Mouse (Mus musculus): ENCODE measurements around the gene Emc9. TPM values are rescaled to one million over a fixed set of nuclear protein-coding genes. Genes with fewer than 3 reads are reported as not detected.

The Emc9 gene
- polyA plus RNA-seq, 1 experiment from 2014 or later: 15.7 TPM

DNA sequence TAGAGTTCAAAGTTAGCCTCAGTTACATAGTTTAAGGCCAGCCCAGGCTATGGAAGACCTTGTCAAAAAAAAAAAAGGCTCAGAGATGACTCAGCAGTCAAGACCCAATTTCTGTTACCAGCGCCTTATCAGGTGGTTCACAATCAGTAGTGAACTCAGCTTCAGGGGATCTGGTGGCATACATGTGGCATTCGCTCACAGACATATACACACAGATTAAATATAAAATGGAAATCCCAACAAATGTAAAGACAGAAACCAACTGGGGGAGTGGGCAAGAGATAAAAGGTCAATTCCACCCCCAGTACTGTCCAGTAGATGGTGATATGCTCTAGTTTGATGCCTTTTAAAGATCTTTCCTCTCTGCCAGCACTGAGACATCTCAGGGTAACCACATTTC, 1.0 kb upstream of the Emc9 start:
- no peak overlapping the region for H3K9ac ChIP-seq
- H3K9me3 ChIP-seq: no peaks in the 10 kb centered on the region
- peaks cover 26% of the 10 kb centered on the region for H3K4me1 ChIP-seq (replicated peaks)
- WGBS: 95% methylated on average over 2 of the region's 2 CpGs
- no peak overlapping the region for H3K4me3 ChIP-seq
- H3K27me3 ChIP-seq: 0 out of 2 replicates have a peak, but pooled peaks cover 8% of the 10 kb centered on the region
- no peak overlapping the region for H3K27ac ChIP-seq
- peaks cover 26% of the 10 kb centered on the region for H3K36me3 ChIP-seq
- no peak overlapping the region for H3K4me2 ChIP-seq
- ATAC-seq (ENCODE audit: low FRiP score): no peak

DNA sequence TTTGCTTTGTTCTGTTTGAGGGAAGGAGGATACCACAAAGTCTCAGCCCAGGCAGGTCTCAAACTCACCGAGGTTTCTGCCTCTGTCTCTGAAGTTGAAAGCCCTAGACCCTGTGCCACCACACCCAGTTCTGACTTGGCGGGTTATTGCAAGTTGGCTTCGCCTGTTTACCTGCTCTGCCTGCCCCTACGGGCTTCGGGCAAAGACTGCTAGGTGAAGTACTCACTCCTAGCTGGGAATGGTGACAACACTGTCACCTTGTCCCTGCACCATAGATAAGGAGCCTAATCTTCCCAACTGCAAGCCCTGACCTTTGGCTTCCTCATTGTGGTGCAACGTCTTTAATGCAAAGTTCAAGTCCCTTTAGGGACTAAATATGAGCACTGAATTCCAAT, 461 bp upstream of the Emc9 start:
- 70% methylated on average over 6 of the region's 6 CpGs for WGBS
- Histone ChIP-seq H3K4me1 (replicated peaks) (peaks cover 26% of the 10 kb centered on the region), H3K4me3 (peak overlapping the region; percentile 47; the same call in 1 of the 2 replicates), H3K36me3 (peaks cover 32% of the 10 kb centered on the region), H3K9me3 (no peaks in the 10 kb centered on the region), H3K27me3 (0 out of 2 replicates have a peak, but pooled peaks cover 8% of the 10 kb centered on the region), H3K9ac (no peak overlapping the region), H3K27ac (no peak overlapping the region), H3K4me2 (peak overlapping the region; percentile 71; the same call in 1 of the 2 replicates)
- ATAC-seq (ENCODE audit: low FRiP score): no peak

DNA sequence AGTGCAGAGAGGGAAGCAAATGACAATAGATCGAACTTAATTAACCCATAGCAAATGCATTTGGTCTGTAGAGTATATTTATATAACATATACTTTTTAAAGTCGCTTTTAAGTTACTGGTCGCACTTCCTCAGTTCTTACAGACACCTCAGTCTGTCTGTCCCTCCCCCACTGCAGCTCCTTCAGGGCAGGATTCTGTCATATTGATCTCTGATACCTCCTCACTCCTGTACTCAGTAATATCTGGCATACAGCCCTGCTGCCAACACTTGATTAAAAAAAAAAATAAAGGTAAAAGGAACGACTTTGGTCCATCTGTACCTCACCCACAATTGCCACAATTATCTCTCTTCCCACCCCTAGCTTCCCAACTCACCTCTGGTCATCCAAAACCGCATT, 800 bp downstream of the Emc9 start:
- H3K4me1 ChIP-seq (replicated peaks): peaks cover 21% of the 10 kb centered on the region
- peak overlapping the region; percentile 77 for H3K9ac ChIP-seq
- no peaks in the 10 kb centered on the region for H3K9me3 ChIP-seq
- WGBS: 39% methylated on average over 5 of the region's 5 CpGs
- 0 out of 2 replicates have a peak, but pooled peaks cover 8% of the 10 kb centered on the region for H3K27me3 ChIP-seq
- no peak overlapping the region for H3K27ac ChIP-seq
- peak overlapping the region; percentile 71 for H3K4me2 ChIP-seq
- H3K36me3 ChIP-seq: peaks cover 39% of the 10 kb centered on the region
- H3K4me3 ChIP-seq: peak overlapping the region; percentile 47
- ATAC-seq (ENCODE audit: low FRiP score): no peak

DNA sequence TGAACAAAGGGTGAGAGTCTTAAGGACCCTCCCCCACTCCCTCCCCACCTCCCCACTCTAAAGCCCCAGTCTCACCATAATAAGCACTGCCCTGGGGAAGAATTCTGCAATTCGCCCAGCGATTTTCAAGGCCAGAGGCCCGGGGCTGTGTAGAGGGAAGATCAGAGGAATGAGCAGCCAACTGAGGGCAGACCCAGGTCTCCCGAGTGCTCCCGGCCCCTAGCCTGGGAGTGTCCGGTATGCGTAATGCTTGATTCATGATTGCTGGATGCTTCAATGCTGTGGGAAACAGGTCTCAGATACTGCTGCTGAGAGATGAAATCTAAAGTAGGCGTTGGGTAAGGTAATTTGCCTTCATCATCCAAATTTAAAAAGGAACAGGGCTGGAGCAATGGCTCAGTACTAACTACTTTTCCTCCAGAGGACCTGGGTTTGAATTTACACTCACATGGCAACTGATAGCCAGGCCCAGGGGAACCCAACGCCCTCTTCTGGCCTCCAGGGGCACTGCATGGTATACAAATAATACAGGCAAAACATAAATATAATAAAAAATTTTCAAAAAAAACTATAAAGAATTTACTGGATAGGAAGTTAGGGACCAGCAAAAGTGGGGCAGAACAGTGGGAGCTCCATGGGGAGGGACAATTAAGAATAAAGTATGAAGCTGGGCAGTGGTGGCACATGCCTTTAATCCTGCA, 3.0 kb downstream of the Emc9 start:
- Histone ChIP-seq H3K36me3 (peaks cover 28% of the 10 kb centered on the region), H3K27ac (no peak overlapping the region), H3K9me3 (no peaks in the 10 kb centered on the region), H3K27me3 (0 out of 2 replicates have a peak, but pooled peaks cover 8% of the 10 kb centered on the region), H3K4me2 (no peak overlapping the region), H3K4me1 (replicated peaks) (peaks cover 35% of the 10 kb centered on the region), H3K9ac (no peak overlapping the region), H3K4me3 (no peak overlapping the region)
- WGBS: 74% methylated on average over 9 of the region's 9 CpGs
- ATAC-seq (ENCODE audit: low FRiP score): no peak

DNA sequence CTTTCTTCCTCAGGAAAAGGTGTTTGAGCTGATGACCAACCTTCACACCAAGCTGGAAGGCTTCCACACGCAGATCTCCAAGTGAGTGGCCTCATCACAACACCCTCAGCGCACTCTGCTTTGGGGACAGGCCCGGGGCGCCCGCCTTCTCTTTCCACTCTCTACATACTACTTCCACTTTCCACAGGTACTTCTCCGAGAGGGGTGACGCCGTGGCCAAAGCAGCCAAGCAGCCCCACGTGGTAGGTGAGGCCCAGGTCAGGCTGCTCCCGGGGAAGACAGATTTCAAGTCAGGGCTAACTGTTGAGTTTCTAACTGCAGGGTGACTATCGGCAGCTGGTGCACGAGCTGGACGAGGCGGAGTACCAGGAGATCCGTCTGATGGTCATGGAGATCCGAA, 4.4 kb downstream of the Emc9 start:
- 0 out of 2 replicates have a peak, but pooled peaks cover 6% of the 10 kb centered on the region for H3K27me3 ChIP-seq
- H3K9ac ChIP-seq: no peak overlapping the region
- H3K4me3 ChIP-seq: no peak overlapping the region
- H3K36me3 ChIP-seq: peaks cover 23% of the 10 kb centered on the region
- no peak for ATAC-seq (ENCODE audit: low FRiP score)
- H3K27ac ChIP-seq: no peak overlapping the region
- H3K9me3 ChIP-seq: no peaks in the 10 kb centered on the region
- peaks cover 35% of the 10 kb centered on the region for H3K4me1 ChIP-seq (replicated peaks)
- H3K4me2 ChIP-seq: no peak overlapping the region
- 97% methylated on average over 16 of the region's 16 CpGs for WGBS

DNA sequence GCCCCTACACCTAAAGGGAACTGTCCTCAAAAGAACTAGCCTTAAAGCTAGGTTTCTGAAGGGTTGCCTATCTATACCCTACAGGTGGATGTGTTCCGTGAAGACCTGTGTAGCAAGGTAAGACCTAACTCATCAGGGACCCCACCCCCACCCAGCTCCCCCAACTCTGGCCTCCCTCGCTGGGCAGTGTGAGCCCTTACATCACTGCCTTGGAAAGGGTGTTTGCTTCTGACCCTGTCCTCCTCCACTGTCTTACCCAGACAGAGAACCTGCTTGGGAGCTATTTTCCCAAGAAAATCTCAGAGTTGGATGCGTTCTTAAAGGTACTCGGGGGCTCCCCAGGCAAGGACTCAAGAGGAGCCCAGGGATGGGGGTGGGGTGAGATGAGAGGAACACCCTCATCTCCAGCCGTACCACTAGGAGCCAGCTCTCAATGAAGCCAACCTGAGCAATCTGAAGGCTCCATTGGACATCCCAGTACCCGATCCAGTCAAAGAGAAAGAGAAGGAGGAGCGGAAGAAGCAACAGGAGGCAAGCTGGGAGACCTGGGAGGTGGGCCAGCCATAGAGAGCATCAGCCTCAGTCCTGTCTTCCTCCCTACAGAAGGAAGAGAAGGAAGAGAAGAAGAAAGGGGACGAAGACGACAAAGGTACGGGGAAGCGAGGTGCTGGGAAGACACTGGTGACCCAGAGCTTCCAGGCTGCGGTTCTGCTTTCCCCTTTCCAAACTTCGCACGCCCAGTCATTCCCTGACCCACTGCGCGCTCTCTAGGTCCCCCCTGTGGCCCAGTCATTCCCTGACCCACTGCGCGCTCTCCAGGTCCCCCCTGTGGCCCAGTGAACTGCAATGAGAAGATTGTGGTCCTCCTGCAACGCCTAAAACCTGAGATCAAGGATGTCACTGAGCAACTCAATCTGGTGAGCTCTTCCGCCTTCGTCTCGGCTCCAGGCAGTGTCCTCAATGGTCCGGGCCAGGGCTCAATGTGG, 5.3 kb downstream of the Emc9 start:
- Histone ChIP-seq H3K9me3 (no peaks in the 10 kb centered on the region), H3K4me3 (no peak overlapping the region), H3K27ac (no peak overlapping the region), H3K4me1 (replicated peaks) (peaks cover 34% of the 10 kb centered on the region), H3K36me3 (peaks cover 23% of the 10 kb centered on the region), H3K4me2 (no peak overlapping the region), H3K9ac (no peak overlapping the region), H3K27me3 (0 out of 2 replicates have a peak, but pooled peaks cover 3% of the 10 kb centered on the region)
- WGBS: 86% methylated on average over 23 of the region's 23 CpGs
- ATAC-seq (ENCODE audit: low FRiP score): no peak

DNA sequence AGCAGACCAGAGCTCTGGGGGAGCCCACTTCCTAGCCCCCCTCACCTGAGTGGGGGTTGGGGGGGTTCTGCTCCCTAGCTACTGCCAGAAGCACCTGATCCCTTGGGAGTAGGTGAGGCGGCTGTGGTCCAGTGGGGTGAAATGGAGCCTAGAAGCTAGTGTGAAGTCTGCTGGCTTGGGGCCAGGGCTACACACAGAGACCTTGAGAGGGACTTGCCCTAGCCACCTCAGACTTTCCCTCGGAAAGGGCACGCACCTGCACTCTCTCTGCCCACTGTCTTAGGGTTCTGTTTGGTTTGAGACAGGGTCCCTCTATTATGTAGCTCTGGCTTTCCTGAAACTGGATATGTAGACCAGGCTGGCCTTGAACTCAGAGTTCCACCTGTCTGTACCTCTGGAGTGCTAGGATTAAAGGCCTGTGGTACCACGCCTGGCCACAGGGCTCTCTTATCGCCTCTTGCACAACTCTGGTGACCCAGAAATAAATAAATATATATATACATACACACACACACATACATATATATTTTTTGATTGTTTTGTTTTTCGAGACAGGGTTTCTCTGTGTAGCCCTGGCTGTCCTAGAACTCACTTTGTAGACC, 6.3 kb downstream of the Emc9 start:
- peaks cover 23% of the 10 kb centered on the region for H3K36me3 ChIP-seq
- peak overlapping the region; percentile 92 for H3K4me2 ChIP-seq
- H3K4me3 ChIP-seq: peak overlapping the region; percentile 71
- peak; percentile 61 for ATAC-seq (ENCODE audit: low FRiP score)
- peak overlapping the region; percentile 92 for H3K9ac ChIP-seq
- H3K27ac ChIP-seq: peak overlapping the region; percentile 92
- H3K4me1 ChIP-seq (replicated peaks): peaks cover 29% of the 10 kb centered on the region
- 38% methylated on average over 6 of the region's 6 CpGs for WGBS
- no peaks in the 10 kb centered on the region for H3K9me3 ChIP-seq
- no peaks in the 10 kb centered on the region for H3K27me3 ChIP-seq

DNA sequence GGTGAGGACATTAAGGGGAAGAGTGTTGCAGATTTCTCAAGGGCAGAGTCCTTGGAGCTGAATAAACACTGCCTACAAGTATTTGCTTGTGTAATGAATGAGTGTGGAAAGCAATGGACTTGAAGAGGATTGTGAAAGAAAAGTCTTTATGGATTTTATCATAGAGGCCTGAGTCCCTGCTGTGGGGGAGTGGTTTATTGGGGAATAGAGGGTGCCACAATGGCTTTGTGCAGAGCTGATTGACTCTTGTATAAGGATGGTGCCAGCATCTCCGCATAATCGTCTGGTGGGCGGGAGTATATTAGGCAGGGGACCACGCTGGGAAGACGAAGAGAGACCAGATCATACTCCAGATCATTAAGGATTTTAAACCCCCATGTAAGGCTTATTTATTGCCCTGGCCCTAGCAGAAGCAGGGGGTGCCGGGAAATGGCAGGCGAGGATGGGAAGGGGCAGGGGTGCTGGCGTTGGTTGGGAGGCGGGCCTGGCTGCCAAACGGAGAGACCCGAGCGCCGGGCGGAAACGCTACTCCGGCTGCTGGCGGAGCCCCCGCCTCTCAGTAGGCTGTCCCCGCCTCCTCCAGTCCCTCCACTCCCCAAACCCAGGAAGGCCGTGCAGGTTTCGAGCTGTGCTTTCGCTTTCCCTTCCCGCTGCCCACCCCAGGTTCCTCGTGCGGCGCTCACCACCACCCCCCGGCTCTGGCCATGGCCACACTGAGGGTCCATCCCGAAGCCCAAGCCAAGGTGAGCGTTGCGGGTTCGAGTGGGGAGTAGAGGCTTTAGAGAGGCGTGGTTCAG, 7.0 kb downstream of the Emc9 start, which contains the start of gene Psme1:
TSS of gene Psme1 (plus strand) at position 253 of the 797 bp plus-strand sequence.
- H3K9me3 ChIP-seq: no peaks in the 10 kb centered on the region
- peak within 1 kb of the TSS; percentile 92 for H3K4me2 ChIP-seq
- H3K9ac ChIP-seq: peak within 1 kb of the TSS; percentile 92
- peaks cover 29% of the 10 kb centered on the region for H3K4me1 ChIP-seq (replicated peaks)
- no peaks in the 10 kb centered on the region for H3K27me3 ChIP-seq
- 0% methylated on average over 32 of the region's 32 CpGs for WGBS
- H3K36me3 ChIP-seq: peaks cover 23% of the 10 kb centered on the region
- peak; percentile 91 for ATAC-seq (ENCODE audit: low FRiP score)
- peak within 1 kb of the TSS; percentile 92 for H3K27ac ChIP-seq
- peak within 1 kb of the TSS; percentile 71 for H3K4me3 ChIP-seq

DNA sequence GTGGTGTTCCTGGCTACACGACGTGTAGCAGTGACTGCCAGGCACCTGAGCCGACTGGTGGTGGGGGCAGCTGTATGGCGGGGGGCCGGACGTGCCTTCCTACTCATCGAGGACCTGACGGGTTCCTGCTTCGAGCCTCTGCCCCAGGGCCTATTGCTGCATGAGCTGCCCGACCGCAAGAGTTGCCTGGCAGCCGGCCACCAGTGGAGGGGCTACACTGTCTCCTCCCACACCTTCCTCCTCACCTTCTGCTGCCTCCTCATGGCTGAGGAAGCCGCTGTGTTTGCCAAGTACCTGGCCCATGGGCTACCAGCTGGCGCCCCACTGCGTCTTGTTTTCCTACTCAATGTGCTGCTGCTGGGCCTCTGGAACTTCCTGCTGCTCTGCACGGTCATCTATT, 8.7 kb downstream of the Emc9 start:
- Histone ChIP-seq H3K9ac (no peak overlapping the region), H3K4me3 (no peak overlapping the region), H3K4me1 (replicated peaks) (peaks cover 29% of the 10 kb centered on the region), H3K27ac (no peak overlapping the region), H3K9me3 (no peaks in the 10 kb centered on the region), H3K4me2 (no peak overlapping the region), H3K27me3 (no peaks in the 10 kb centered on the region), H3K36me3 (peaks cover 16% of the 10 kb centered on the region)
- ATAC-seq (ENCODE audit: low FRiP score): no peak
- WGBS: 84% methylated on average over 16 of the region's 16 CpGs

DNA sequence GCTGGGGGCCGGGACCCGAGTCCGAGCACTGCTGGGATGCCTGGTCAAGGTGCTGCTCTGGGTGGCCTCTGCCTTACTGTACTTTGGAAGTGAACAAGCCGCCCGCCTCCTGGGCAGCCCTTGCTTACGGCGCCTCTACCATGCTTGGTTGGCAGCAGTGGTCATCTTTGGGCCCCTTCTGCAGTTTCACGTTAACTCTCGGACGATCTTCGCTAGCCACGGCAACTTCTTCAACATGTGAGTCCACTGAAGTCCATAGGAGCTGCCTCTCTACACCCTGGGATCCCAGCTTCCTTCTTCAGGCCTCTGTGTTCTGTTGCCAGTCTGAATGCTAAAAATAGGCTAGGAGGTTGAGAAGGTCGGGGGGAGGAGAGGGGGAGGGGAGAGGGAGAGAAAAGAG, 9.4 kb downstream of the Emc9 start:
- H3K36me3 ChIP-seq: peaks cover 15% of the 10 kb centered on the region
- ATAC-seq (ENCODE audit: low FRiP score): no peak

DNA sequence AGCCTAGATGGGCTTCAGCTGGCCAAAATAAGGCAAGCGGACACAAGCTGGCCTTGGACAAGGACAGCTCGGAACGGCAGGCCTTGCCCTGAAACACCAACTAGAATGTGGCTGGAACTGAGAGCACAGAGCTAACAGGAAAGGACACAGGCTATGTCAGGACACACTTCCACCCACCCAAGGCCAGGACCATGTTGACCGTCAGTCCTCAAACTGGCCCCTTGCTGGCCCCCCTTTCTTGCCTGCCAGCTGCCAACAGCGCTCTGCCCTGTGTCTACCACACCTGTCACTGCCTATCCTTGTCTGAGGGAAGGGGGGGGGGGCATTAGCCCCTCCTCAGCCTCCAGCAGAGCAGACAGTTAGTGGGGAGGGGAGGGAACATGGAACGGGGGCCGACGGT, 9.8 kb downstream of the Emc9 start, which contains the start of gene Fitm1:
TSS of gene Fitm1 (plus strand) at position 316 of the 400 bp plus-strand sequence.
- ATAC-seq (ENCODE audit: low FRiP score): no peak
- H3K27ac ChIP-seq: no peak within 1 kb of the TSS
- no peak within 1 kb of the TSS for H3K4me2 ChIP-seq
- H3K4me1 ChIP-seq (replicated peaks): peaks cover 29% of the 10 kb centered on the region
- peaks cover 15% of the 10 kb centered on the region for H3K36me3 ChIP-seq
- H3K27me3 ChIP-seq: no peaks in the 10 kb centered on the region
- WGBS: 88% methylated on average over 8 of the region's 8 CpGs
- H3K4me3 ChIP-seq: no peak within 1 kb of the TSS
- H3K9me3 ChIP-seq: no peaks in the 10 kb centered on the region
- 0 out of 2 replicates have a peak within 1 kb of the TSS, but pooled peaks have one; percentile 0 for H3K9ac ChIP-seq

More for the DNA sequence above, 9.4 kb downstream of the Emc9 start:
- no peak overlapping the region for H3K4me3 ChIP-seq
- no peaks in the 10 kb centered on the region for H3K9me3 ChIP-seq
- no peak overlapping the region for H3K4me2 ChIP-seq
- H3K27me3 ChIP-seq: no peaks in the 10 kb centered on the region
- 84% methylated on average over 13 of the region's 13 CpGs for WGBS
- H3K4me1 ChIP-seq (replicated peaks): peaks cover 29% of the 10 kb centered on the region
- H3K27ac ChIP-seq: no peak overlapping the region
- H3K9ac ChIP-seq: 0 out of 2 replicates have a peak overlapping the region, but pooled peaks have one; percentile 0

All from hindbrain, embryonic 13.5 days (tissue).